Mouse (Mus musculus): ENCODE measurements at regions not wholly inside any gene's neighbourhood (a gene's known extent, or its start where the extent isn't known, plus 50 kb on each side); places are given as distances from the start of the nearest gene placed in this dataset.

- Histone ChIP-seq H3K9ac (ENCODE audit: low read depth, low read length) (no peak overlapping the region), H3K27me3 (ENCODE audit: control insufficient read depth, insufficient read depth, low read length) (no peaks in the 10 kb centered on the region), H3K4me1 (ENCODE audit: control insufficient read depth, insufficient read depth, low read length) (no peaks in the 10 kb centered on the region), H3K36me3 (ENCODE audit: control insufficient read depth, insufficient read depth, low read length) (no peaks in the 10 kb centered on the region), H3K4me3 (ENCODE audit: low read length) (no peak overlapping the region), H3K4me2 (replicated peaks; ENCODE audit: low read depth, low read length) (no peak overlapping the region), H3K27ac (ENCODE audit: low read depth, low read length) (no peak overlapping the region), H3K9me3 (ENCODE audit: control insufficient read depth, low read length) (no peaks in the 10 kb centered on the region)
- ATAC-seq (ENCODE audit: low FRiP score, low TSS enrichment): no peak
Observed at GRCm38 (mm10) chr11:17797632-17798031, 156.0 kb downstream of the Etaa1 start.

- no peaks in the 10 kb centered on the region for H3K9me3 ChIP-seq (ENCODE audit: control insufficient read depth, low read length)
- H3K4me3 ChIP-seq (ENCODE audit: low read length): no peak overlapping the region
- no peak overlapping the region for H3K9ac ChIP-seq (ENCODE audit: low read depth, low read length)
- H3K36me3 ChIP-seq (ENCODE audit: control insufficient read depth, insufficient read depth, low read length): no peaks in the 10 kb centered on the region
- no peak for ATAC-seq (ENCODE audit: low FRiP score, low TSS enrichment)
- H3K27ac ChIP-seq (ENCODE audit: low read depth, low read length): no peak overlapping the region
- no peaks in the 10 kb centered on the region for H3K4me1 ChIP-seq (ENCODE audit: control insufficient read depth, insufficient read depth, low read length)
- 90% methylated on average over 3 of the region's 3 CpGs for WGBS
- H3K4me2 ChIP-seq (replicated peaks; ENCODE audit: low read depth, low read length): no peak overlapping the region
- H3K27me3 ChIP-seq (ENCODE audit: control insufficient read depth, insufficient read depth, low read length): no peaks in the 10 kb centered on the region
Observed at GRCm38 (mm10) chr11:17807851-17808250, 145.8 kb downstream of the Etaa1 start.

- ATAC-seq (ENCODE audit: low FRiP score, low TSS enrichment): peak; percentile 28; the same call in 1 of the 2 replicates
- no peaks in the 10 kb centered on the region for H3K27me3 ChIP-seq (ENCODE audit: control insufficient read depth, insufficient read depth, low read length)
- 65% methylated on average over 8 of the region's 8 CpGs for WGBS
- no peak overlapping the region for H3K4me2 ChIP-seq (replicated peaks; ENCODE audit: low read depth, low read length)
- no peaks in the 10 kb centered on the region for H3K9me3 ChIP-seq (ENCODE audit: control insufficient read depth, low read length)
- no peak overlapping the region for H3K27ac ChIP-seq (ENCODE audit: low read depth, low read length)
- H3K9ac ChIP-seq (ENCODE audit: low read depth, low read length): no peak overlapping the region
- H3K4me3 ChIP-seq (ENCODE audit: low read length): no peak overlapping the region
- no peaks in the 10 kb centered on the region for H3K36me3 ChIP-seq (ENCODE audit: control insufficient read depth, insufficient read depth, low read length)
- H3K4me1 ChIP-seq (ENCODE audit: control insufficient read depth, insufficient read depth, low read length): no peaks in the 10 kb centered on the region
Observed at GRCm38 (mm10) chr11:17811829-17812559, 141.7 kb downstream of the Etaa1 start.

- no peaks in the 10 kb centered on the region for H3K36me3 ChIP-seq (ENCODE audit: control insufficient read depth, insufficient read depth, low read length)
- H3K4me3 ChIP-seq (ENCODE audit: low read length): no peak overlapping the region
- WGBS: 66% methylated on average over 2 of the region's 2 CpGs
- no peaks in the 10 kb centered on the region for H3K27me3 ChIP-seq (ENCODE audit: control insufficient read depth, insufficient read depth, low read length)
- ATAC-seq (ENCODE audit: low FRiP score, low TSS enrichment): no peak
- no peaks in the 10 kb centered on the region for H3K4me1 ChIP-seq (ENCODE audit: control insufficient read depth, insufficient read depth, low read length)
- H3K4me2 ChIP-seq (replicated peaks; ENCODE audit: low read depth, low read length): no peak overlapping the region
- no peak overlapping the region for H3K27ac ChIP-seq (ENCODE audit: low read depth, low read length)
- H3K9ac ChIP-seq (ENCODE audit: low read depth, low read length): no peak overlapping the region
- H3K9me3 ChIP-seq (ENCODE audit: control insufficient read depth, low read length): no peaks in the 10 kb centered on the region
Observed at GRCm38 (mm10) chr11:17842642-17843041, 111.0 kb downstream of the Etaa1 start.

GRCm38 (mm10) chr11:17852405-17852804 lies 101.3 kb downstream of the Etaa1 start:
- Histone ChIP-seq H3K27ac (ENCODE audit: low read depth, low read length) (no peak overlapping the region), H3K4me1 (ENCODE audit: control insufficient read depth, insufficient read depth, low read length) (no peaks in the 10 kb centered on the region), H3K36me3 (ENCODE audit: control insufficient read depth, insufficient read depth, low read length) (no peaks in the 10 kb centered on the region), H3K9ac (ENCODE audit: low read depth, low read length) (no peak overlapping the region), H3K4me2 (replicated peaks; ENCODE audit: low read depth, low read length) (no peak overlapping the region), H3K9me3 (ENCODE audit: control insufficient read depth, low read length) (no peaks in the 10 kb centered on the region), H3K27me3 (ENCODE audit: control insufficient read depth, insufficient read depth, low read length) (no peaks in the 10 kb centered on the region), H3K4me3 (ENCODE audit: low read length) (no peak overlapping the region)
- 61% methylated on average over 7 of the region's 7 CpGs for WGBS
- ATAC-seq (ENCODE audit: low FRiP score, low TSS enrichment): no peak

GRCm38 (mm10) chr11:17853246-17853804 lies 100.3 kb downstream of the Etaa1 start:
- no peak for ATAC-seq (ENCODE audit: low FRiP score, low TSS enrichment)
- Histone ChIP-seq H3K27ac (ENCODE audit: low read depth, low read length) (no peak overlapping the region), H3K4me2 (replicated peaks; ENCODE audit: low read depth, low read length) (no peak overlapping the region), H3K4me3 (ENCODE audit: low read length) (no peak overlapping the region), H3K9ac (ENCODE audit: low read depth, low read length) (no peak overlapping the region), H3K27me3 (ENCODE audit: control insufficient read depth, insufficient read depth, low read length) (no peaks in the 10 kb centered on the region), H3K36me3 (ENCODE audit: control insufficient read depth, insufficient read depth, low read length) (no peaks in the 10 kb centered on the region), H3K9me3 (ENCODE audit: control insufficient read depth, low read length) (no peaks in the 10 kb centered on the region), H3K4me1 (ENCODE audit: control insufficient read depth, insufficient read depth, low read length) (no peaks in the 10 kb centered on the region)
- 71% methylated on average over 8 of the region's 8 CpGs for WGBS

- Histone ChIP-seq H3K4me2 (replicated peaks; ENCODE audit: low read depth, low read length) (no peak overlapping the region), H3K36me3 (ENCODE audit: control insufficient read depth, insufficient read depth, low read length) (no peaks in the 10 kb centered on the region), H3K9me3 (ENCODE audit: control insufficient read depth, low read length) (no peaks in the 10 kb centered on the region), H3K9ac (ENCODE audit: low read depth, low read length) (no peak overlapping the region), H3K4me3 (ENCODE audit: low read length) (no peak overlapping the region), H3K4me1 (ENCODE audit: control insufficient read depth, insufficient read depth, low read length) (no peaks in the 10 kb centered on the region), H3K27ac (ENCODE audit: low read depth, low read length) (no peak overlapping the region), H3K27me3 (ENCODE audit: control insufficient read depth, insufficient read depth, low read length) (no peaks in the 10 kb centered on the region)
- ATAC-seq (ENCODE audit: low FRiP score, low TSS enrichment): no peak
- 77% methylated on average over 3 of the region's 3 CpGs for WGBS
Observed at GRCm38 (mm10) chr11:17853832-17854231, 99.8 kb downstream of the Etaa1 start.

- no peaks in the 10 kb centered on the region for H3K27me3 ChIP-seq (ENCODE audit: control insufficient read depth, insufficient read depth, low read length)
- H3K4me3 ChIP-seq (ENCODE audit: low read length): no peak overlapping the region
- 20% methylated on average over 9 of the region's 9 CpGs for WGBS
- H3K4me1 ChIP-seq (ENCODE audit: control insufficient read depth, insufficient read depth, low read length): no peaks in the 10 kb centered on the region
- H3K9me3 ChIP-seq (ENCODE audit: control insufficient read depth, low read length): no peaks in the 10 kb centered on the region
- H3K27ac ChIP-seq (ENCODE audit: low read depth, low read length): no peak overlapping the region
- H3K9ac ChIP-seq (ENCODE audit: low read depth, low read length): no peak overlapping the region
- no peaks in the 10 kb centered on the region for H3K36me3 ChIP-seq (ENCODE audit: control insufficient read depth, insufficient read depth, low read length)
- peak; percentile 85 for ATAC-seq (ENCODE audit: low FRiP score, low TSS enrichment)
- H3K4me2 ChIP-seq (replicated peaks; ENCODE audit: low read depth, low read length): no peak overlapping the region
Observed at GRCm38 (mm10) chr11:17859364-17860131, 94.1 kb downstream of the Etaa1 start.

GRCm38 (mm10) chr11:17864833-17865397 lies 88.8 kb downstream of the Etaa1 start:
- no peaks in the 10 kb centered on the region for H3K27me3 ChIP-seq (ENCODE audit: control insufficient read depth, insufficient read depth, low read length)
- ATAC-seq (ENCODE audit: low FRiP score, low TSS enrichment): no peak
- no peak overlapping the region for H3K27ac ChIP-seq (ENCODE audit: low read depth, low read length)
- no peak overlapping the region for H3K4me2 ChIP-seq (replicated peaks; ENCODE audit: low read depth, low read length)
- H3K4me1 ChIP-seq (ENCODE audit: control insufficient read depth, insufficient read depth, low read length): no peaks in the 10 kb centered on the region
- no peak overlapping the region for H3K9ac ChIP-seq (ENCODE audit: low read depth, low read length)
- no peaks in the 10 kb centered on the region for H3K9me3 ChIP-seq (ENCODE audit: control insufficient read depth, low read length)
- H3K4me3 ChIP-seq (ENCODE audit: low read length): no peak overlapping the region
- WGBS: 47% methylated on average over 4 of the region's 4 CpGs
- no peaks in the 10 kb centered on the region for H3K36me3 ChIP-seq (ENCODE audit: control insufficient read depth, insufficient read depth, low read length)
